Mouse (Mus musculus): ENCODE measurements around the gene Clcn7. TPM values are rescaled to one million over a fixed set of nuclear protein-coding genes. Genes with fewer than 3 reads are reported as not detected.
"Not testable (repeated sequence)": the region's sequence is repeated elsewhere in the genome, so short reads cannot be mapped to it uniquely, and the experiment has no call there.

The Clcn7 gene
- total RNA-seq, 2 experiments from 2014 or later = 14.3 to 15.5 TPM

DNA sequence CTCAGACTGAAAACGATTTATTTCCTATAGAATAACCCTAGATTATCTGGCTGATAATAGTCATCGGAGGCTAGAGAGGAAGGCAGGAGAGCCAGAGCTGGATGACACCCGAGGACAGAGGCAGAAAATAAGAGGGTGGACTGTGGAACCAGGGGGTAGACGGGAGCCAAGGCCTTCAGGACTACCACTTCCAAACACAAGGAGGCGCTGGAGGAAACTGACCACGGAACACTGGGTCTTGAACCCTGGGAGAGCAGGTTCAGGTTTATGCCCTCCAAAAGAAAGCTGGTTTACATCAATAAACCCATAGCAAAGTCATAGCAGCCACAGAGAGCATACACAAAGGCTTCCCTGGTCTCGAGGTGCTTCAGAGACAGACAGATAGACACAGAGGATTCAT lies 9.2 kb upstream of the Clcn7 start:
- intact Hi-C loops (cut with DNase I; ENCODE audit: low total_unique reads) = loop anchor here (10.0 kb wide), 1 partner anchor 161 kb away; no protein-coding TSS in a partner anchor
- DNase-seq = no peak

DNA sequence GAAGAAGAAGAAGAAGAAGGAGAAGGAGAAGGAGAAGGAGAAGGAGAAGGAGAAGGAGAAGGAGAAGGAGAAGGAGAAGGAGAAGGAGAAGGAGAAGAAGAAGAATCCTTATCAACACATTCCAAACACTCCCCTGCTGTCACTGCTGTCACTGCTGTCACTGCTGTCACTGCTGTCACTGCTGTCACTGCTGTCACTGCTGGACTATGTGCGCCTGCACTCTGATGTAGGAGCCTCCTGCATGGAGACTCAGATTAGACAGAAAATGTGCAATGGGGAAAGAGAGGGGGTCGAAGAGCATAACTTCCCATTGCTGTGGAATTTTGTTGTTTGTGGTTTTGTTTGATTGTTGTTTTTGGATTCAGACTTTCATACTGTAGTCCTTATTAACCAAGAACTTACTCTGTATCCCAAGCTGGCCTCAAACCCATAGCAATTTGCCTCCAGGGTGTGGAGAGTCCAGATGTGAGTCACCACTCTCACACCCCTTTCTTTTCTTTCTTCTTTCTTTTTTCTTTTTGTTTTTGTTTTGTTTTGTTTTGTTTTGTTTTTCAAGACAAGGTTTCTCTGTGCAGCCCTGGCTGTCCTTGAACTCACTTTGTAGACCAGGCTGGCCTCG lies 7.6 kb upstream of the Clcn7 start:
- intact Hi-C loops (cut with DNase I; ENCODE audit: low total_unique reads) = loop anchor here (10.0 kb wide), 1 partner anchor 159 kb away; no protein-coding TSS in a partner anchor
- not testable (repeated sequence) for DNase-seq

DNA sequence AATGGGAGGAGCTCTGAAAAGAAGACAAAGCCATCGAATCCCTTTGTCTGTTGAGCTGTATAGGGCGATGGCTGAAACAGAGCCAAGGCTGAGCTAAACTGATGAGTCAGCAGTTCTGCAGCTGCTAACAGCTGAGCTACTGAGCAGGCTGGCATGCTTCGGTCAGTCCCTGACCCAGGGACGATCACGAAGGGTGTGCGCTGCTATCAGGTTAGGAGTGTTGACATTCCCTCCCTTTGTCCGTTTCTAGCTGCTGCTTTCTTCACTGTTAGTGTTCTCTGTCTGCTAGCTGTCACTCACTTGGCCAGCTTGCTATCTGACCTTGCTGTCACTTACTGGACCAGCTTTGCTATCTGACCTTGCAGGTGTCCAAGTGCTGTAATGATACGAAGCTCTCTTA lies 6.1 kb upstream of the Clcn7 start:
- intact Hi-C loops (cut with DNase I; ENCODE audit: low total_unique reads) = loop anchor here (10.0 kb wide), 1 partner anchor 158 kb away; no protein-coding TSS in a partner anchor
- DNase-seq = no peak

DNA sequence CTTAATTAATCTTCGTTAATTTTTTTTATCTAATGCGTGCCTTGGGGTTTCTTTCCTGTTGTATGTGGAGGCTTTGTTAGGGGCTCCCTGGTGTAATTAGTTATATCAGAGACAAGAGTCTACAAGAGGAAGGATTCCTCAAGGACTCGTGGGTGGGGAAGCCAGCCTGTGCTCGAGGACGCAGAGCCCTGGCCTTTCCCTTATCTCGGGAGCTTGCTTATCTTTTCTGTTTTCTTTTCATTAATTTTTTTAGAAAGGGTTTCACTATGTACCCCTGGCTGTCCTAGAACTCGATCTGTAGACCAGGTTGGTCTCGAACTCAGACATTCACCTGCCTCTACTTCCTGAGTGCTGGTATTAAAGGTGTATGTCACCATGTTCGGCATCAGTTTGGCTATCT lies 5.5 kb upstream of the Clcn7 start:
- no peak for DNase-seq
- intact Hi-C loops (cut with DNase I; ENCODE audit: low total_unique reads) = loop anchor here (10.0 kb wide), 1 partner anchor 157 kb away; no protein-coding TSS in a partner anchor

DNA sequence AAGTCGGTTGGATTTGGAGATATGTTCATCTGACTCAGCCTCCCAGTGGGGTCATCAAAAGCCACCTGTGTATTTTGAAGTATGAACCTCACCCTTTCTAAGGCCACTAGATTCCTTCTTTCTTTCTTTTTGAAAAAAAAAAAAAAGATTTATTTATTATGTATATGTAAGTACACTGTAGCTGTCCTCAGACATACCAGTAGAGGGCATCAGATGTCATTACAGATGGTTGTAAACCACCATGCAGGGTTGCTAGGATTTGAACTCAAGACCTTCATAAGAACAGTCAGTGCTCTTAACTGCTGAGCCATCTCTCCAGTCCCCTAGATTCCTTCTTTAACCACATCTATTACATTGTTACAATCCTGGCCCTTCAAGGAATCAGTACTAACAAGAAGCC lies 3.1 kb upstream of the Clcn7 start:
- no peak for DNase-seq
- intact Hi-C loops (cut with DNase I; ENCODE audit: low total_unique reads) = no loop called here

DNA sequence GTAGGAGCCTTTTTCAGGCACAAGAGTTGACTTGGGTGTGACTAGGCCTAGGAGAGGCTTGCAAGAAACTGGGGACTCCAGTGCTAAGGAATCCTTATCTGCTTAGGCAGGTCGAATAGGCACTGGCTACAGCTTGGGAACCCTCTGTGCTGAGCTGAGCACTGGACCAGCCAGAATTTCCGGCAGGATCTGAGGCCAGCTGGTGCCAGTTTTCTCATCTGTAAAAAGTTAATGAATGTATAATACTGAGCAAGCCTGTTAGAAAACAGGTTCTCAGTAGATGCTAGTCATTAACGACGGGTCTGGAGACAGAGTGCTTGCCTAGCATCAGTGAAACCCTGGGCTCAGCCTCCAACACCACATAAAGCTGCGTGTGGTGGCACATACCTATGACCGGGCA lies 2.4 kb downstream of the Clcn7 start:
- no peak for DNase-seq
- intact Hi-C loops (cut with DNase I; ENCODE audit: low total_unique reads) = loop anchor here (5.0 kb wide), 1 partner anchor 47 kb away; the partner anchor contains the start of gene BC003965

DNA sequence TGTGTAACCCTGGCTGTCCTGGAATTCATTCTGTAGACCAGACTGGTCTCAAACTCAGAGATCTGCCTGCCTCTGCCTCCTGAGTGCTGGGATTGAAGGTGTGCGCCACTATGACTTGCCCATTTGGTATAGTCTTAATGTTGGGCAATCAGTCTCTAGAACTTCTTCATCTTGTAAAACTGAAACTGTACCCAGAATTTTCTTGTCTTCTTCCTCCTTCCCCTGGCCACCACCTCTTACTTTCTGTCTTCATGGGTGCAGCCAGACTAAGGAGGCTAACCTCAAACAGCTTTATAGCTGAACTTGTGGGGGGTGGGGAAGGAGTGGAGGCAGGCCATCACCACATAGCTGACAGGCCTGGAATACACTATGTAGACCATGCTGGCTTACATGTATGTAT lies 5.6 kb downstream of the Clcn7 start:
- DNase-seq = no peak
- intact Hi-C loops (cut with DNase I; ENCODE audit: low total_unique reads) = loop anchor here (5.0 kb wide), 1 partner anchor 43 kb away; the partner anchor contains the start of gene BC003965

DNA sequence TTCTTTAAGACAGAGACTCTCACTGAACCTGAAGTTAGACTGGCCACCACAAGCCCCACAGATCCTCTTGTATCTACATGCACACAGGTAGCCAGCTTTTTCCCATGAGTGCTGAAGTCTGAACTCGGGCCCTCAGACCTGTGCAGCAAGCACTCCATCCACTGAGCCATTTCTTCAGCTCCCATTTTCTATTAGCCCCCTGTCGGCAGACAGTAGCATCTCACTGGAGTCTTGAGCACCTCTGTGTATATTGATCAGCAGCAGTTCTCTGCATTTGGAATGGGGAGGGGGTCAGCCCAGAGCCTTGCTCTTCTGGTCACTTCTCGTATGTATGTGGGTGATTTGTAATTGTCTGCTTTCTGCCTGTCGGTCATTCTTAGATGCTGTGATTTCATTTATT lies 6.8 kb downstream of the Clcn7 start:
- intact Hi-C loops (cut with DNase I; ENCODE audit: low total_unique reads) = loop anchor here (5.0 kb wide), 1 partner anchor 42 kb away; the partner anchor contains the start of gene BC003965

DNA sequence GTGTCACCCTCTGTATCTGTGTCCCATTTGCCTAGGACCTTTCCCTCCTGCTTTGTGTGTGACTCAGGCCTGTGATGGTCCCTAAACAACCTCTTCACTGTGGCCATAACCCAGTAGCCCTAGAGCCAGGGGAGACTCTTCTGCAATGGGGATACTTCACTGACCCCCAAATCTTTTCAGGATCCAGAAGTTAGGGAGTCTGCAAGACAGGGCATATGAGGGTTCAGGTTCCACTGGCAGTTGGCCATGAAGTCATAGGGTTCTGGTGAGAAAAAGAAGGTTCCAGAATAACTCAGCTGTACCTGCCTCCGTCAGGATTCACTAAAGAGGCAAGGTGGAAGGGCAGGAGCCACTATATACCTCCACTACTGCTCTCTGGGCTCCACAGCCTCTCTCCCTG lies 29.0 kb downstream of the Clcn7 start, which contains the start of gene Ccdc154:
TSS of gene Ccdc154 (plus strand) at position 301 of the 400 bp plus-strand sequence.
- no peak for DNase-seq

More for the DNA sequence above, 6.8 kb downstream of the Clcn7 start:
- DNase-seq = no peak

DNA sequence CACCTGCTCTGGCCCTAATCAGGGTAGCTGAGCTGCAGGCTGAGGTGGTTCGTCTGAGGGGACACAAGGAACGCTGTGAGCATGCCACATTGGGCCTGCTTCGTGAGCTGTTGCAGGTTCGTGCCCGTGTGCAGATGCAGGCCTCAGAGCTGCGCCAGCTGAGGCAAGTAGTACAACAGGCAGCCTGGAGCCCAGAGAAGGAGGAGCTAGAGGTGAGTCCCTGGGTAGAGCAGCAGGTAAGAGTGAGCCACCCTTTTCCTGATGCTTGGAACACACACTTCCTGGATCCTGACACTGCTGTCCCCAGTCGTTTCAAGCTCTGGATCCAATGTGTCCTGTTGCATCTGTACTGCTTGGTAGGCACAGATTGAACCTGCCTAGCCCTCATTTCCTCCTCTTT lies 30.2 kb downstream of the Clcn7 start:
- DNase-seq = no peak
- intact Hi-C loops (cut with DNase I; ENCODE audit: low total_unique reads) = no loop called here

More for the DNA sequence above, 29.0 kb downstream of the Clcn7 start, which contains the start of gene Ccdc154:
- intact Hi-C loops (cut with DNase I; ENCODE audit: low total_unique reads) = no loop called here

DNA sequence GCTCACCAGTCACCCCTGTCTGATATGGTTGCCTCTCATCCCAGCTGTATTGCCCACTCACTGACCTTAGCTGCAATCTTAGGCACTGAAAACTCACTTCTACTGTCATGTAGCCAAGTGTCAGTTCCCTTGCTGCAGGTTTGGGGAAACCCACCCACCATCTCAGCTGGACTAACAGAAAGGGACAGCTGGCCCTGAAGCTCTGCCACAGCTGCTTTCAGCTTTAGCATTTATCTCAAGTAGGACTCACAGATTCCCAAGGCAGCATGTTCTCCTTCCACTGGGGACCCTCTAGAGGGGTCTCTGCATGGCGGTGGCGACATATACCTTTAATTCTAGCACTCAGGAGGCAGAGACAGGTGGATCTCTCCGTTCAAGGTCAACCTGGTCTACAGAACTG lies 31.6 kb downstream of the Clcn7 start:
- intact Hi-C loops (cut with DNase I; ENCODE audit: low total_unique reads) = no loop called here
- no peak for DNase-seq

DNA sequence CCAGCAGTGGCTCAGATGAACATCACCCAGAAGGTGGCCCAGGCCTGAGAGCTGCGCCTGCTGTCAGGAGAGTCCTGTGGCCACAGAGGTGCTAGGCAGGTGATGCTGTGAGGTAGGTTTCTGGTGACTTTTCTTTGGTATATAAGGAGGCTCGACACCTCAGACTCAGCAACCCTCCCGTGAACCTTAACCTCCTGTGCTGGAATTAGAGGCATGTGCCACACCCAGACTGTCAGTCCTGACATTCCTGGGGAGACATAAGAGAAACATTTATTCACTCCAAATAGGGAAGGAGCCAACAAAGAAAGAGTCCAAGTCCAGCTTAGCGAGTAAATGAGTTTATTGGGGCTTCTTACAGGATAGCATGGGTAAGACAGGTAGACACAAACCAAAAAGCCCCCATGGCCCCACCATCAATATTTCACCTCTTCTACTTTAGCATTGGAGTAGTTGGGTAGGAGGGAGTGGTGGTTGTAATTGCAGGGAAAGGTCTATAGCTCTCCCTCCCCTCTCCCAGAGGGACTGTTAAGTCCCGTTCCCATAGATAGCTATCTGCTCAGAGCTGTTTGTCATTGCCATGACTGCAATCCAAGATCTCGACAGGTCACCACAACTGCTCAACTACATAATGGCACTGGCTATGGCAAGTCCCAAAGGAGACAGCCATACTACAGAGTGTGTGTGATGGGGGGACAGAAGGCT lies 32.9 kb downstream of the Clcn7 start:
- intact Hi-C loops (cut with DNase I; ENCODE audit: low total_unique reads) = no loop called here
- no peak for DNase-seq

DNA sequence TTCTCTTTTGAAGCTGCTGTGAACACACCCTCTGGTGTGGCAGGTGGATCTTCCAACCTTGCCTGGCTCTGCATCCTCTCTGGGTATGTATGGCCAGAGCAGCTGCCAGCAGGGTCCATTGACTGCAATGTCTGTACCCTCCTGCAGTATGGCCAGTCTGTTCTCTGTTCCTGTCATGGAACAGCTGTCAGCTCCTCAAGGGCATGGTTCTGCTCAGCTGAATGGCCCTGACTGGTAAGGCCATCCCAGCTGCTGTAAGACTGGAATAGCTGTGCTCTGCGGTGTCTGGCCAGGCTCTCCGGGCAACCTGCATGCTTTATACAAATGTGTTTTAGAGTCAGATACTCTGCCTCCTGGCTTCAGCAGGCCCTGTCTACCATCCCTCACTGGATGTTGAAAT lies 36.5 kb downstream of the Clcn7 start:
- DNase-seq = no peak
- intact Hi-C loops (cut with DNase I; ENCODE audit: low total_unique reads) = no loop called here

DNA sequence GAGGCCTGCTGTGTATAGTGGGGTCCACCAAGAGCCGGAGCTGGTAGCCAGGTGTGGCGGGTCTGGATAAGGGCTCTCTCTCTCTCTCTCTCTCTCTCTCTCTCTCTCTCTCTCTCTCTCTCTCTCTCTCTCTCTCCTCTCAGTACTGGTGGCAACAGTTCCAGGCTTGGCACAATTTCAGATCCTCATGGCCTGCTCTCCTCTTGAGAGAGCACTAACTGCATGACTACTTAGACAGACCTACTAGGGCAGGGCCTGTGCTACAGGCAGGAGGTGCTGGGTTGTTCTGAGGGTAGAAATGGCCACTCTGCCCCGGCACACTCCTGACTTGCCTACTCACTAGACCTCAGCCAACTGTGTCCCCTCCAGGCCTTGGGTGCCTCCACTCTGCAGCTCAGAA lies 39.4 kb downstream of the Clcn7 start:
- DNase-seq = no peak
- intact Hi-C loops (cut with DNase I; ENCODE audit: low total_unique reads) = no loop called here

DNA sequence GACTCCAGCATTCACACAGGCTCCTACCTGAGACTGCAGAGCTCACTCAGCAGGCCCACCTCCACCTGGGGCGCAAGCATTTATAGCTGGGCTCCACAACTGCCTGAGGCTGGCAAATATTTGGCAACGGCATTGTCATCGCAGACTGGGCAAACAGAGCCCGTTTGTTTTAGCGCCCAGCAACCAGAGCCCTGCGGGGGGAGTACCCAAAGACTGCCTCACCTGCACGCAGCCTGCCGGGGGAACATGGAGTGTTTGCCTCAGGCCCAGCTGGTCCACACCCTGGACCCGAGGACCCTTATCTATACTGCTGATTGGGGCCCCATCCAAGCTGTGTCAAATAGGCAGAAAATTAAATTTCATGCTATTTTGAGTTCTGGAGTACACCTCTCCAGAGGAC lies 42.2 kb downstream of the Clcn7 start, which contains the start of gene Gm38655:
TSS of gene Gm38655 (minus strand) at position 61 of the 400 bp plus-strand sequence.
- intact Hi-C loops (cut with DNase I; ENCODE audit: low total_unique reads) = no loop called here
- no peak for DNase-seq

DNA sequence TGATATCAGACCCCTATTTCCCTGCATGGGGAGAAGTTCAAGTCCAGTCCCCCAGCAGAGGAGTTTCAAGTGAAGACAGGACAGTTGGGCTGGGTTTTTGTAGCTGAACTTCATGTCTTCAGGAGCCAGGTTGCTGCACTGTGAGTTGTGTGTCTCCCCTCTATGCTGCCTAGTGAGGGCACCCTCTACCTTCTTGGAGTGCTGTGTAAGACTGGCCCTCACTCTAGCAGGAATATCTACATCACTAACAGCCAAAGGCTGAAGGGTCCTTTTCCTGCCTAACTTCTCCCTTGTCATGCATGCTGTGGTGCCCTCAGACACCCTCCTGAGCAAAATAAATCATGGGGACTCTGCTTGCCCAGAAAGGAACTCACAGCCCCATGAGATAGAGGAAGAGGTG lies 50.0 kb downstream of the Clcn7 start:
- DNase-seq = no peak
- intact Hi-C loops (cut with DNase I; ENCODE audit: low total_unique reads) = loop anchor here (5.0 to 10.0 kb wide), 2 partner anchors 46 to 82 kb away; no protein-coding TSS in a partner anchor

DNA sequence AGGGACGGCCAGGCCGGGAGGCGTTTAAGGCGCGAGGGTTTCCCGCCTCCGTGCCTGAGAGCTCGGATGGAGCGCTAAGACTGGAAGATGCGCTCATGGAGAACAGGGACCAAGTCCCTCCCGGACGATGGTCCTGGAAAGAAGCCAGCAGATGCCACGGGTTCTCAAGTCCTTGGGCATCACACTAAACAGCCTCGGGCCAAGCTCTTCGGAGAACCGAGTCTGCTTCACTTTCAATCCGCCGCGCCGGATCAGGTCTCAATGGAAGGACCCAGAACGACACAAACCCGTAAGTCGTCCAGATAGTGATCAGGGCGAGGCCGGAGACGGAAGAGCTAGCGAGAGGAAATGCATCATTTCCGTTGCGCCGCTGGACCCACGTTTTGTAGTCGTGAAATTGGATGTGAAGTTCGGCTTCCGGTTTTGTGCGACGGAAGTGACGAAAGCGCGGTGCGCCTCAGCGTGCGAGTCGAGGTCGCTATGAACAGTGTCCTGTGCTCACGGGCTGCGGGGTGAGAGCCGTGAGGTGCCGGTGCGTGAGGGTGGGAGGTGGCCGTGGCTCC lies 51.0 kb downstream of the Clcn7 start, which contains the start of gene BC003965:
TSS of gene BC003965 (plus strand) at position 426 of the 563 bp plus-strand sequence.
- peak; percentile 95 for DNase-seq
- intact Hi-C loops (cut with DNase I; ENCODE audit: low total_unique reads) = loop anchor here (5.0 to 10.0 kb wide), 2 partner anchors 47 to 81 kb away; no protein-coding TSS in a partner anchor

DNA sequence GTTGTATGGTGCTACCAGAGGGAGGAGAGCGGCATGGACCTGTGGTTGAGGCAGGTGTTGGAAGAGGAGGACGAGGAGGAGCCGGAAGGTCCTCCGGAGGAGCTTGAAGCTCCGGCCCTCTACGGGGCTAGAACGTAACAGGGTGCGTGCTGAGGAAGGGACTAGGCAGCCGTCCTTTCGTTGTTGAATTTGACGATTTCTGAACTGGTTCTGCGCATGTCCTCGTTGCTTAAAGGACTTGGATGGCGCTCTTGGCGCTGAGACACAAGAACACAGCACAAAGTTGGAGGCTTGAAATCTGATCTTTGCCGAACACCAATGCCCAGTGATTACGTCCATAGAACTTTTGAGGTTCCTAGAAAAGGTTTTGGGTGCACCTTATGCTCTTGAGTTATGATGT lies 51.8 kb downstream of the Clcn7 start:
- intact Hi-C loops (cut with DNase I; ENCODE audit: low total_unique reads) = loop anchor here (5.0 to 10.0 kb wide), 2 partner anchors 48 to 80 kb away; no protein-coding TSS in a partner anchor
- no peak for DNase-seq

DNA sequence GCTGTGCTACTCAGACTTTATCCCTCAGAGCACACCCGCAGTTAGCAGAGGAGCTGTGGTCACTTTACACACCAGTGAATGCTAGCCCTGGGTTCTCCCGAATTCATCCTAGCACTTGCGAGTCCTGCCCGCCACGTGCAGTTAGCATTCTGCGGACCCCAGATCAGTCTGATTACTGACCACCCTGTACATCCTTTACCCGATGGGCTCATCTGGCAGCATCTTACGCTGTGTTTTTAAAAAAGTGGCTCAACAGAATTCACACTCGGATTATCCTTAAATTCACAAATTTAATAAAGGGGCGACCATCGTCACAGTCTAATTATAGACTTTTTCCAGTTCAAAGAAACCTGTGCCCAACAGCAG lies 54.6 kb downstream of the Clcn7 start:
- no peak for DNase-seq

More for the DNA sequence above, 54.6 kb downstream of the Clcn7 start:
- intact Hi-C loops (cut with DNase I; ENCODE audit: low total_unique reads) = loop anchor here (10.0 kb wide), 1 partner anchor 77 kb away; no protein-coding TSS in a partner anchor
